Mouse (Mus musculus) induced T-regulatory cell, adult 2 months (primary cell): ENCODE results near the gene Mup8.
"Not testable (repeated sequence)": the region's sequence is repeated elsewhere in the genome, so short reads cannot be mapped to it uniquely, and the experiment has no call there.

Experiments used
- DNase-seq: peaks from one replicate; pipeline ENCODE4 v3.0.0-alpha.2; 2012; ENCODE audit warnings: low read depth

Gene Mup8

GRCm38 (mm10) chr4:60222499-60222898, at the start of gene Mup8:
Gene Mup8 (minus strand): TSS chr4:60222599.
- DNase-seq = not testable (repeated sequence)

GRCm38 (mm10) chr4:60265977-60266770, 43.8 kb upstream of the Mup8 start:
- not testable (repeated sequence) for DNase-seq

- not testable (repeated sequence) for DNase-seq
These were observed 40.3 kb upstream of the Mup8 start for GRCm38 (mm10) chr4:60262706-60263105.
